Mouse (Mus musculus) right cerebral cortex, adult 2 months (tissue): ENCODE measurements at regions not wholly inside any gene's neighbourhood (a gene's known extent, or its start where the extent isn't known, plus 50 kb on each side); places are given as distances from the start of the nearest gene placed in this dataset.
"Not testable (repeated sequence)": the region's sequence is repeated elsewhere in the genome, so short reads cannot be mapped to it uniquely, and the experiment has no call there.

Experiments
- DNase-seq, 2 experiments: peaks; one replicate each; pipeline ENCODE4 v3.0.0; 2021 to 2022; ENCODE audit warnings: low spot score in 2 of 2

DNA sequence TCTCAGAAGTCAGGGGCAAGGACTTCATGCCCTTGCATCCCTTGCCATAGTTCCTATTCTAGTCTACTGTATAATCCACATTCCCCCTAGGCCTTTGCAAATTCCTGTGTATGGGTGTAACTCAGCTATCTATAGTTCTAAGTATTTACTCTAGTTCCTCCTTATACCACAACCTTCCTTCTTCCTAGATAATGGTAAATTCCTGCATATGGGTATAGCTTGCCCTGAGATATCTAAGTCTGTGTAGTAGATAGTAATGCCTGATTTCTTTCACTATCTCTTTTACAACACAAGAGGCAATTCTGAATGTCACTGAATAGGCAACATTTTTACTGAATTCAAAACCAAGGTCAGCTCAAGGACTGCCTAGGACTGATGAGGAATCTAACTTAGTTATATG is 1000.2 kb downstream of the Kcnt2 start:
- not testable (repeated sequence) for DNase-seq

DNA sequence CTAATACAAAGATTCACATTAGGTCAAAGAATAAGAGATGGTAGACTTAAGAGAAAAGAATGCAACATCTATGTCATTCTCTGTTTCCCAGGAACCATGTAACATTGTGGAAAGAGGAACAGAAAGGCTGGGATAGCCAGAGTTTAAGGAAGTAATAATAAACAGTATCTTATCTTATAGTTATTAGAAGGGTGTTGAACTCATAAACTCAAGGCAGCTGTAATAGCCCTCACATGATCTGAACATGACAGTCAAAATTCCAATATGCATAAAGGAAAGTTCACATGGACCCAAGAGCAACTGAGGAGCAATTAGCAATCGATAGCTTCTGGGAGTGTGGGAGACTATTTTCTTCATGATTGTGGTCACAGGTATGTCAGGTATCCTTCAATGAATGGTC is 1028.8 kb downstream of the Kcnt2 start:
- DNase-seq: no peak

DNA sequence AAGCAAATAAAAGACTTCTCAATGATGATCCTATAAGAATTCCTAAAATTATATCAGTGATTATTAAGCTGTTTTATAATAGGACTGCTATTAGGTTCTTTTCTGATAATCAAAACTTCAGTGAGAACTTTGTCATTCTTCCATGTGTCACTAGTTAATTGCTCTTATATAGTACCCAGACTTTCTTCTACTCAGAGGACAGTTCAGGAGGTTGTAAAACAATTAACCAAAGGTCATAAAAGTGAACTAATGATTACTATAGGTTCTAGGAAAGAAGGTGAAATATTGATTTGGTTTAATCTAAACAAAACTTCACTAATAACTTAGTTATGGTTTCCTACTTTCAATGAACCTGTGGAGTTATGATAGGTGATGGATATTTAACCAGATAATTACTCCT is 1035.6 kb downstream of the Kcnt2 start:
- no peak for DNase-seq

- no peak for DNase-seq
Measured at GRCm38 (mm10) chr1:141322968-141323367, 1077.0 kb downstream of the Kcnt2 start.

DNA sequence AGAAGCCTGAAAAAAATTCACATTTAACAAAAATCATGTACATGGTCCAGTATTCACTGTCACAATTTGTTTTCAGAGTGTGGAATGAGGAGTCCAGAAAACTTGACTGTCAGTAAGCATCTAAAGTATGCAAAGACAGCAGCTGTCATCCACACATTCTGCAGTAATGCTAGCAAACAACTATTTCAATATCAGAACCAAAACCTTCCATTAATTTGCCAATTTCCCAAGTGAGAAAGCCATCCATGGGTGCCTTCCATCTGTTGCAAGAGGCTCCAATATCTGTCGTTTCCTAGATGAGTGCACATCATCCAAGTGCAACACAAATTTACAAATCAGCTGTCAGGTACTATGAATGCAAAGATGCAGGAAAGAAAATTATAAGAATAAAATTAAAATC is 1092.1 kb downstream of the Kcnt2 start:
- no peak for DNase-seq

DNA sequence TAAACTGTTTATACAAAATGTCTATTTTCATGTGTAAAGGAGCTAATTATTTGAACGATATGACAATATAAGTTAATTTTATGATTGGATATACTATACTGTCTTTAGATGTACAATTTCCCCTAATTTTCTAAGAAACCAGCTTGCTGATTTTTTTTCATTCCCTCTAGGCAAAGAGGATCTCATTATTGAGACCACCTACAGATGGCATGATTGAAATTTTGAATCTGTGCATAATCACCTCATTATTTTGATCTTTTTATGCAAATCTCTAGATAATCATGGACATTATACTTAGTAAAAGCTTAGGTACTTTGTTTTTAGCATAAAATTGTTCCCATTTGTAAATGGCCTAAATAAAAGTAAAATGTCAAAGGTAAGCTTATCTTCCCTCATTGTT is 1123.5 kb downstream of the Kcnt2 start:
- no peak for DNase-seq

- no peak for DNase-seq
Measured at GRCm38 (mm10) chr1:141375966-141376365, 1130.0 kb downstream of the Kcnt2 start.

DNA sequence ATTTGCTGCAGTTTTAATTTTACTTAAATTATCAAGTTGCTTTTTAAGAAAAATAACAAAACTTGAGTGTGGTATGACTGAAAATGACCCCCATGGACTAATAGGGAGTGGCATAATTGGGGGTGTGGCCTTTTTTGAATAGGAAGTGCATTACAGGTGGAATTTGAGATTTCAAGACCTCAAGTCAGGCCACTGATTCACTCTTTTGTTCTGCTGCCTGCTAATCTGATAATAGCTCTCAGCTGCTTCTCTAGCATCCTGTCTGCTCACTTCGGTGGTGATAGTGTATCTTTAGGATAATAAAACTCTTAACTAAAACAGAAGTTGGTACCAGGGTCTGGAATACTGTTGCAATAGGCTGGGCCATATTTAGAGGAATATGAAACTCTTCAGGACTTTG is 1155.4 kb downstream of the Kcnt2 start:
- no peak for DNase-seq

DNA sequence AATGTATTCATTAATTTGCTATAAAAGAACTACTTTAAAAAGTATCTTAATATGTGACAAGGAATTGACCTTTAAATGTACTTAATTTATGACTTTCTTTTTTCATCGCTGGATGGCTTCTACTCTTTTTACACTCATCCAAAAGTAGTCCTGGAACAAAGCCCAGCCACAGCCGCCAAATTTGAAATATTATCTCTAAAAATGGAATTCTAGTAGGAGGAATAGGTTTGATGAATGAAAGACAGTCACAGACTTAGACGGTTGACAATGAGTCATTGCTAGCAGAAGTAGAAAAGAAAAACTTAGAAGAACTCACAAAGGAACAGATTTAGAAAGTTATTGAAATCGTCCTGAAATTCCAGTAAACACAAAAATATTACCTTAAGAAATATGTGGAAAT is 1183.7 kb downstream of the Kcnt2 start:
- peak; percentile 58 to 73 for DNase-seq

GRCm38 (mm10) chr1:141430117-141430516 is 1184.2 kb downstream of the Kcnt2 start:
- DNase-seq: peak in 1 of 2 experiments; percentile 7

- no peak for DNase-seq
Measured at GRCm38 (mm10) chr1:141435452-141435851, 1189.5 kb downstream of the Kcnt2 start.

DNA sequence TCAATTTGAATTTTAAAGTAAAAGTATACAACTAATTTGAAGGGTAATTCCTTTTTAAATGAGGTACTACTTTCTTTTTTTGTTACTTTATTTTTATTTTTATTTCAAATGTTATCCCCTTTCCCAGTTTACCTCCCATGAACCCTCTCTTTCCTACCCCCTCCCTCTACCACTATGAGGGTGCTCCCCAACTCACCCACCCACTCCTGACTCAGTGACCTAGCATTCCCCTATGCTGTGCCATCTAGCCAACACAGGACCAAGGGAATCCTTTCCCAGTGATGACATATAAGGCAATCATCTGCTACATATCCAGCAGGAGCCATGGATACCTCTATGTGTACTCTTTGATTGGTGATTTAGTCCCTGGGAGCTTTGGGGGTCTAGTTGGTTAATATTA is 1194.3 kb downstream of the Kcnt2 start:
- no peak for DNase-seq

GRCm38 (mm10) chr1:141450960-141451359 is 1205.0 kb downstream of the Kcnt2 start:
- DNase-seq: no peak

GRCm38 (mm10) chr1:141464576-141464975 is 1218.6 kb downstream of the Kcnt2 start:
- DNase-seq: no peak
